Mouse (Mus musculus) cerebellum, adult 8-10 months (tissue): ENCODE measurements around the gene Cbarp.
"Not testable (repeated sequence)": the region's sequence is repeated elsewhere in the genome, so short reads cannot be mapped to it uniquely, and the experiment has no call there.

Source experiments
- DNase-seq: peaks from one replicate; pipeline ENCODE4 v3.0.0; 2022

The Cbarp gene

DNA sequence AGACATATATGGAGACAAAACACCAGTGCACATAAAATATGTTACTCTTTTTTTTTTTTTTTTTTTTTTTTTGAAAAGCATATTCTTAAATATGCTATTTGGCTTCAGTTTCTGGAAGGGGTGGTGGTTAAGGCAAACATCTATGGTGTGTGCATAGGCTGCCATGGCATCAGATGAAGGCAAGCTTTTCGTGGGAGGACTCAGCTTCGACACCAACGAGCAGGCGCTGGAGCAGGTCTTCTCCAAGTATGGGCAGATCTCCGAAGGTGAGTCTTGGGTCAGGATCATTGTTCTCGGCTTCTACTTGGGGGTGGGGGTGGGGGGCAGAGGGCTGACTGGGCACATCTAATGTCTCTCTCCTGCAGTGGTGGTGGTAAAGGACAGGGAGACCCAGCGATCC is 29.0 kb upstream of the Cbarp start:
- DNase-seq: no peak

GRCm38 (mm10) chr10:80169070-80169469 is 28.4 kb upstream of the Cbarp start:
- no peak for DNase-seq

- DNase-seq: peak; percentile 94
These were observed 27.5 kb upstream of the Cbarp start for GRCm38 (mm10) chr10:80168038-80168661.

DNA sequence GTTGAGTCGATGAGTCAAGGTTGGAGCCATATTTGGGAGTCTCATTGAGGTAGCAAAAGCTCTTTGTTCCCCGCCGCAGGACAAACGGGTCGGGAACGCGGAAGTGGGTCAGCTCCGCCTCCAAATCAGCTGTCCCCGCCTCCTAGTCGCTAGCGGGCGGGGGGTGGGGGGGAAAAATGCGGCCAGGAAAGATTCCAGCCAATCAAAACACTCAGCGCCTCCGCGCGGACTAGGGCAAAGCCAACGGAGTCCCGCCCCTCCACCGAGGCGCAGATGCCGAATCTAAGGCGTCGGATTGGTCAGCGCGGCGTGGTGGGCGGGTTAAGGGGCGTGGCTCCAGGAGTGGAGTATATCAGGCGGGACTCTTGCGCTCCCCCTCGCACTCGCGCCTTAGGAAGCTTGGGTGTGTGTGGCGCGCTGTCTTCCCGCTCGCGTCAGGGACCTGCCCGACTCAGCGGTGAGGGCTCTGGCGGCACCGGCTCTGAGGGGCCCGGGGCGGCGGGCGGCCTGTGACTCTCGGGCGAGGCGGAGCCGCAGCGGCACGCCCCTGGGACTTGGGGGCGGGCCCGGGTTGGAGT is 26.9 kb upstream of the Cbarp start:
- DNase-seq: peak; percentile 99

DNA sequence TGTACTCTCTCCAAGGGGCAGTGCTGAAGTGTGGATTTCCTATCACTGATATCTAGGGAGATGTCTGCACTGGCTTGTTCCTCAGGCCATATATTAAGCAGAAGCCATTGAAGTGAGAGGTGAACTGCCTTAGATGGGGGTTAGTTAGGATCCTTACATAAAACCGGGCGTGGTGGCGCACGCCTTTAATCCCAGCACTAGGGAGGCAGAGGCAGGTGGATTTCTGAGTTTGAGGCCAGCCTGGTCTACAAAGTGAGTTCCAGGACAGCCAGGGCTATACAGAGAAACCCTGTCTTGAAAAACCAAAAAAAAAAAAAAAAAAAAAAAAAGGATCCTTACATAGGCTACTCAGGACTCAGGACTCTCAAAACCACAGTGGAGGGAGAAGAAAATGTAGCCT is 25.5 kb upstream of the Cbarp start:
- DNase-seq: not testable (repeated sequence)

DNA sequence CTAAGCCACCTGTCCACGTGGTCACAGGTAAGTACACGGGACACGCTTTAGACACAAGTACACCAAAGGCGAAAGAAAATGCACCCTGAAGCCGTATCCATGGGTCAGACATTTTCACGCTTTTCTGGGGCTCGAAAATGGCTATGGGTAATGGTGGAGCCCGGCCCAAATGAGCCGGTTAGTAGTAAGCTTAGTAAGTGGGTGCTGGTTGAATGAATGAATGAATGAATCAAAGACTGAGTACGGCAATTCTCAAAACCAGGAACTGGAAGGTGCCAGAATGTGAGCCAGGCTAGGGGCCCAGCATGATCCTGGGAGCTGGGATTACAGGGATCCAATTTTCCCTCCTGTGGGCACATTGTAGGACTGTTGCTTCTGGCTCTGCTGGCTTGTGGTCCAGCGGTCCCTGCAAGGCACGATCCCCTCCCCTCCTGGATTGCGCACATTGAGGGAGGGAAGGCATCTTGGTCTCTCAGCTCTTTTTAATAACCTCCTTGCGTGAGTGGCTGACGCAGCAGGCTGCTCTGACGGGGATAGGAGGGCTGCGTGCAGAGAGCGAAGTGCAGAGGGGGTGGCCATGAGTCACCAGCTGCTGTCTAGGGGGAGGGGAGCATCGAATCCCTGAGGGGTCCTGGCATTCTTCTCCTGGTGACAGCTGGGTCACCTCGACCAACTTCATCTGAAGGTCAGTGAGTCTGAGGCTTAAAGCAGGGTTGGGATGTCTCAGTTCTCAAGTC is 24.9 kb upstream of the Cbarp start, which contains the start of gene Cirbp:
Gene Cirbp, plus strand, starts transcription at position 594 of the 737 bp plus-strand sequence.
- DNase-seq: peak; percentile 61

- DNase-seq: peak; percentile 98
These were observed 24.3 kb upstream of the Cbarp start for GRCm38 (mm10) chr10:80164998-80165344.

DNA sequence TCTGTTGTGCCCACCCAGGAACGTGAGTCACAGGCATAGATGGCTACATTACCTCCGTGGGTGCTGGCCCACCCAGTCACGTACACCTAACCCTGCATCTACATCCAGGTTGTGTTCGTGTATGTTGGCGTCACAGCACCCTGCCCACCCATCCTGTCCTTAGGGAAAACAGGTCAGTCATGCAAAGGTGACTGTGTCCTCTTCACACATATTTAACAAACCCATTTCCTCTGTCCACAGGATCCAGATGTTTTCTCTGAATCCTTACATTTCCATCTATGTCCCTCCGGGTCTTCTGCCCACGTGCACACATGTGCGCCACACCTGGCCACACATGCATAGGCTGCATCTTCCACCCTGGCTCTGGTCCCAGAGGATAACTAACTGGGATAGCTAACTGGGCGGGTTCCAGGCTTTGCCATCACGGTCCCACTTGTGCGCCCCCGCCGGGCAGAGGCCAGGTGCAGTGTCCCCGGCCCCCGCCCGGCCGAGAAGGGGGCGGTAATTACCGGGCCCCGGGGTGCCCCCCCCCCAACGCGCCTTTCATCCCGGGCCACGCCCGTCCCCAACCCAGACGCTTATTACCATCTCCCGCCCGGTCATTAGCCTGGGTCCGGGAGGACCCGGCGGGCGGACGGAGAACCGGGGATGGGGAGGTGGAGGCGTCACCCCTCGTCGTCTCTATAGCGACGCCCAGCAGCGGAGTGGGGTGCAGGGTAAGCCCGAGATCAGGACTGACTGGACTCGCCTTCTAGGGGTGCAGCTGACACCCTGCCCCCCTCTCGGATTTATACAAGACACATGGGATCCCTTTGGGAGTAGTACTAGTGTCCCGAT is 23.7 kb upstream of the Cbarp start:
- DNase-seq: peak; percentile 71

DNA sequence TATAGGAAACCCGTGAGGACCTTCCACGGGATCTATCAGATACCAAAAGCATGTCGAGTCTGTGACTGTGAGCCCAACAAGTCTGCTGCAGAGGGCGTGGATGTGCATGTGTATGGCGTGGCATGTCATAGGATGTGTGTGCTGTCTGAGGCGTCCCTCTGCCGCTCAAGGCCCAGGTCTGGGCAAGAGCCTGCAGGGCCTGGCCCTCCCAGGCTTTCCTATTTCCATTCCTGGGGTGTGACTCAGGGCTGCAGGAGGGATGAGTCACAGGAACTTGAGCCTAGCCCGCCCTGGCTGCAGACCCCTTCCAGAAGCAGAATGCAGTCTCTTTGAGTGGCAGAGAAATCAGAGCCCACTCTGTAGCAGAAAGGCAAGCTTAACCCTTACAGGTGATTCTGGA is 23.1 kb upstream of the Cbarp start:
- DNase-seq: peak; percentile 42

DNA sequence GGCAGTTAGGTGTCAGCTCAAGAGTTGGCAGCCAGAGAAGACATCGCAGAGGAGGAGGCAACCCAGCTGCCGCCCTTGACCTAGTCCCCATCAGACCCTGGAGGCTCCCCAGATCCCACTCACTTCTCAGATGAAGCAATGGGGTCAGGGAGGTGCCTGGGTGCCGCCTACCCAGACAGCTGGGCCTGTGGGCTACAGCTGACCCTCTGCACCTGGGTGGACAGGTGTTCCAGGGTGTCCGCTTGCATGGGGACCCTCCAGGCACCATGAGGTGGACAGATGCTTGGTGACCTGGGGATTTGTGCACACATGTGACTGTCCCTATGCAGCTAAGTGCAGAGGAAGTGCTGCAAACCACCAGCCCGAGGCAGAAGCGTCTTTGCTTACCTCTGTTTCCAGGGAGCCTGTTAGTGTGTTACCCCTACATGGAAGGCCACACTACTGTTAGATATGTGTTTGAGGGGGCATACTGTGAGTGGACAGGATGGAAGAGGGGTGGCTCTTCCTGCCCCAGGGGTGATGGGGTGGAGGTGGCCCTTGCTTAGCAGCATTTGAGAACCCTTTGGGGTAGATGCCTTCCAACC is 22.2 kb upstream of the Cbarp start:
- no peak for DNase-seq

- DNase-seq: no peak
These were observed 21.6 kb upstream of the Cbarp start for GRCm38 (mm10) chr10:80162243-80162608.

DNA sequence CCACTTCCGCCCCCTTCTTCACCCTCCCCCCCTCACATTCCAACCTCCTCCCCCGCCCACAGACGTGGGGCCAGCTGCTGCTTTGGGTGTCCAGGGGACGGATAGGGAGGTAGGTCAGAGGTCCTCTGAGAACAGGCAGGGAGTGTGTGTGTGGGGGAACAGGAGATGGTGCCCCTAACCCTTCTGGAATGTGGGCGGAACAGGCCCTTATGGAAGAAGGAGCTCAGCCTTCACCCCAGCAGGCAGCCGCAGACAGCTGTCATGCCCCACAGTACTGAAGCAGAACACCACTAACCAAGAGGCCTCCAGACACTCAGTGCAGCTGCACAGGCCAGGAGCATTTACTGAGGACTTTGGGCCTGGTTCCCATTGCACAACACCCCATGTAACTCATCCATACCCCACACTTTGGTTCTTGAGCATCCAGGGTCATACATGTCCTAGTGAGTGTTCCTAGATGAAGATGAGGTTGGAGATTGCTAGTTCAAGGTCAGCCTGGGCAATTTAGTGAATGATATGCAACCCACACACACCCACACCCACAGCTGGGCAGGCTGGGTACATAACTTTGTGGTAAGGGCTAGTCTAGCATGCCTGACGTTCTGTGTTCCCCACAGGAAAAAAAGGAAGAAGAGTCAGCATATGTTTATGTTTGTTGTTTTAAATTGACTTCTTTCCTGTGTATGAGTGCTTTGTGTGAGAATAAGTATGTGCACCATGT is 21.0 kb upstream of the Cbarp start:
- peak; percentile 41 for DNase-seq

- DNase-seq: peak; percentile 80
These were observed 20.1 kb upstream of the Cbarp start for GRCm38 (mm10) chr10:80160455-80161371.

- DNase-seq: peak; percentile 98
These were observed 19.2 kb upstream of the Cbarp start for GRCm38 (mm10) chr10:80159561-80160454.

DNA sequence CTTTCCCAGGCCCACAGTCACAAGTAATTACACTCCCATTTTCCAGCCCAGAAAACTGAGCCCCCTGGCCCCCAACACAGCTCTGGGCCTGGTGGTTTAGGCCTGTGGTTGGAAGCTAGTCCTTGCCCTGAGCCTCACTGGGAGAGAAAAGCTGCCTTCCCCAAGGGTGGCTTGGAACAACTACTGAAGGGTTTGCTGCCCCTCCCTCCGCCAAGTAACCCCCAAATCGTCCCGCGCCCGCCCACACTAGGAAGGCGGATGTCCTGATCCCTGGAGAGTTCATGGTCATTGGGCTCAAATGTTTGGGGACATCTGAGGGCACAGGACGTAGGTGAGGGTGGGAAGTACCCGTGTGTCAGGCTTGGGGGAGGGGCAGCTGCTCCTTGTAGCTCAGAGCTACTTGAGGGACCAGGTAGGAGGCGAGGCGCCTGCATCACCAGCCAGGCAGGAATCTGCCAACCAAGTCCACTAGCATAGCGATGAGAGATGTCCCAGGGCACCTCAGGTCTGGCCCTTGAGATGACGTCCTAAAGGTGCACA is 18.5 kb upstream of the Cbarp start:
- peak; percentile 62 for DNase-seq

DNA sequence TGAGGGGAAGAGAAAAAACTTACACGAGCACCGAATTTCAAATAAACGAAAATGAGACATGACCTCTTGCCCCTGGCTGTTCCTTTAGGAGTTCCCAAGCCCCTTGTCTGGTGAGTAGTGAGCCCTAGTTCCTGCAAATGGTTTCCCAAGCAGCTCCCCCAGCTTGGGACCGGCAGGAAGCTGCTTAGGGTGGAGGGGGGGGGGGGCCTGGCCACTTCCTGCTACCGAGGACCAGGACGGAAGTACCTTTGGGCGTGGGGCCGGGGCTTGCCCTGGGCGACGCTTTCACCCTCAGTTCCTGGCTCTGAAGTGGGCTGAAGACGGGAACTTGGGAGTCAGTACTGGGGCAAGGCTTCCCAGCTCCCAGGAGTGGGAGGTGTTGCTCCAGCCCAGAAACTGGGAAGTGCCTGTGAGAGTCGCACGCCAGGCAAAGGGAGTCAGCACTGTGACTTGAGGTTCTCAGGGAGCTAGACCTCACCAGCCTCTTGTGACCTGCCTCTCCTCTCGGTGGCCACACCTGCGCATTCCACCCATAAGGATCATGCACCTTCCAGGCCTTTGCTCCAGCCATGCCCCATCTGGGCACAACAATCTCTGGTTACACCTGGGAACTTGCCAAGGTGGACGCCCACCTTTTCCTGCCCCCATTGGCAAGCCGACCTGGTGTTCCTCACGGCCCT is 17.8 kb upstream of the Cbarp start:
- DNase-seq: no peak

DNA sequence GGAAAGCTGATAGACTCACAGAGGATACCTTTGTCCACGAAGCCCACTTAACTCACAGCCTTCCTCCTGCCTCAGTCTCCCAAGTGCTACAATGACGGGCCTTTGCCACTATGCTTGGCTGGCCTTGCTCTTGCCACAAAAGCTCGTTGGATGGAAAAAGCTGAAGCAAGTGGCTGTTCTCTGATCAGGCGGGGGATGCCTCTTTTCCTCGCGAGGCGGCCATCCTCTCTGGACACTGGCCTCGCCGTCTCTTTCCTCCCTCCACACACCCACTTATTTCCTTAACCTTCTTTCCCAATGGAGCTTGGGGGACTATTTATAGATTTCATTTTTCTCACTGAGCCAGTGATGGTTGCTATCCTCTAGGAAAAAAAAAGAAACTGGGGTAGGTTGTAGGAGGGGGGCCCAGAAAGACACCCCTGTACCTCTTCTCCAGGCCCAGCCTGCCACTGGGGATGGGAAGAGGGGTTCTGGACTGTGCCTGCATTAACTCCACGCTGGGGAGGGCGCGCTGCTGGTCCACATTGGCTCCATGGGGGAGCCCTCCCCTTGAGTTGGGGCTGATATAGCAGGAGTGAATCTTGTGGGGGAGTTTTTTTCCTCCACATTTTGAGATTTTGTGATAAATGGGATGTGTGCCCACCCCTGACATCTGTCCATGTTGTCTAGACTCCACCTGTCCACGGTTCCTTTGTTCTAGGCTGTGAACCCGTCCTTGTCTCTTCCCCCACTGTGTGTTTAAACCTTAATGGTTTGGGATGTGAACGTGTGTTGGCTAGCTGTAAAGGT is 16.7 kb upstream of the Cbarp start:
- no peak for DNase-seq

- DNase-seq: no peak
These were observed 16.1 kb upstream of the Cbarp start for GRCm38 (mm10) chr10:80156752-80157053.
